Mouse (Mus musculus): ENCODE data around the gene Capn7.

Capn7 gene

DNA sequence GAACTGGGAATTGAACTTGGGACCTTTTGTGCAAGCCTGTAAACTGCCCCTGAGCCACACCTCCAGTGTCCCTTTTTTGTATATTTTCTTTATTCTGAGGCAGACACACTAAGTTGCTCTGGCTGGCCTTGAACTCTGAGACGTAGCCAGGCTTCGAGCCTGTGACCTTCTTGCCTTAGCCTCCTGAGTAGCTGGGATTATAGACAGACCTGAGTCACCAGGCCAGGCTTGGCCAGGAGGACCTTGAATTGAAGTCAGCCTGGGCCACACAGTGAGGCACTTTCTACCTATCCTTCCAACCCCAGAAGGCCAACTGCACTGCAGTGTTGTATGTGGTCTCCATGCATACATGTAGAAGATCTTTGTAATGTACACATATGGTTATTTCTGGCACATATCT lies 60.0 kb downstream of the Capn7 start:
- no peak for DNase-seq (ENCODE audit: low spot score)

GRCm38 (mm10) chr14:31397353-31397752 lies 60.9 kb downstream of the Capn7 start:
- DNase-seq (ENCODE audit: low spot score): no peak

DNA sequence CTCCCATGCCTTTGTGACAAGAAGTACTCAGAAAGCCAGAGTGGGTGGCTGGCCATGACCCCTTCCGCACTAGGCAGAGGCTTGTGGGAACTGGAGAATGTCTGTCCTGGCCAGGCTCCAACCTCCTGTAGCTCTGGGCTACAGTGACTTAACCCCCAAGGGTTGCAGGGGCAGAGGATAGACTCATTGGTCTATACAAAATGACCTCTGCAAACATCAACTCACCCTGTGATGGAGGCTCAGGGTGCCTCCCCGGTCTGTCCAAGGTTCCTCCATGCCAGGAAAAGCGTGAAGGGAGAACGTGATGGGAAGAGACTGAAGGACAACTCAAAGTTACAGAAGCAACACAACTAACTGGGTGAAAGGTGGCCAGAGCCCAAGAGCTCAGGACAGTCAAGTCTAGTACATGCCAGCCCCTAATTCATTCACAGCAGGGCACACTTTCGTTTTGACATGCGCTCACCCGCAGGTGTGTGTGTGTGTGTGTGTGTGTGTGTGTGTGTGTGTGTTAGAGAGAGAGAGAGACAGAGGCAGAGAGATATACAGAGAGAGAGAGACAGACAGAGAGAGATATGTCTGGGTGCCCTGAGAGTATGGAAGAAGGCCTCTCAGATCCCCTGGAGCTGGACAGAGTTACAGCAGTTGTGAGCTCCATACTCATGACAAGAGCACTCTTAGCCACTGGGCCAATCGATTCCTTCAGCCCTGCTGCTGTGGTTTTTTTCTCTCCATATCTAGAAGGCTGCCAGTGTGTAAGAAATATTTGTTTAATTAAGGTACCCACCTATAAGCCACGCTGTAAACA lies 61.6 kb downstream of the Capn7 start:
- DNase-seq (ENCODE audit: low spot score): no peak

DNA sequence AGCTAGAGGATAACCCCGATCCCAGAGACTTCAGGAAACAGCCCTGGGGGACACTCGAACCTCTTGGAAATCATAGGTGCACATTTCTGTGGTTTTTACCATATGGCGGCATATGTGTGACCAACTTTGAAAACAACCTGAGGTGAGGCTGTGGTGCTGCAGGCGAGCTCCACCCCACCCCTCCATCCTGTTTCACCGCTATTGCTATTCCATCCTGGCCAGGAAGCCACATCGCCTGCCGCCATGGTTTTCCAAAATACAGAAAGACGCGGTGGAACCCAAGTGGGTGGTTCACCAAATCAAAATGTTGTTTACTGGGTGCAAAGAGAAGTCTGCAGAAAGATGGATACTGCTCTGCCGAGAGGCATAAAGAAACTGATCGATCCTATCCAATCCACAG lies 62.4 kb downstream of the Capn7 start:
- no peak for DNase-seq (ENCODE audit: low spot score)

DNA sequence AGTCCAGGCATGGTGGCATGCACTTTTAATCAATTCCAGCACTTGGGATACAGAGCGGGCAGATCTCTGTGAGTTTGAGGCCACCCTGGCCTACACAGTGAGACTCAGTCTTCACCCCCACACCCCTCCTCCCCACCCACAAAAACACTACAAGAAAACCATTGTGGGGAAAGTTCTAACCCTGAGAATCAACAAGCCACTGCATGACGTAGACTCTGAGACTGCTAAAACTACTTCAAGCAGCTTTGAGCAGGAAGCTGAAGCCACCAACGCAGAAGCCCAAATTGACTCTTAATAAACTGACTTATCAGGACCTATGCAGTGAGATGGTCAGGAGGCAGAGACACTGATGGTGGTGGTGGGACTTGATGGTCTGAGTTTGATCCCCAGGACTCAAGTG lies 62.8 kb downstream of the Capn7 start:
- DNase-seq (ENCODE audit: low spot score): no peak

GRCm38 (mm10) chr14:31400246-31400645 lies 63.8 kb downstream of the Capn7 start:
- no peak for DNase-seq (ENCODE audit: low spot score)

DNA sequence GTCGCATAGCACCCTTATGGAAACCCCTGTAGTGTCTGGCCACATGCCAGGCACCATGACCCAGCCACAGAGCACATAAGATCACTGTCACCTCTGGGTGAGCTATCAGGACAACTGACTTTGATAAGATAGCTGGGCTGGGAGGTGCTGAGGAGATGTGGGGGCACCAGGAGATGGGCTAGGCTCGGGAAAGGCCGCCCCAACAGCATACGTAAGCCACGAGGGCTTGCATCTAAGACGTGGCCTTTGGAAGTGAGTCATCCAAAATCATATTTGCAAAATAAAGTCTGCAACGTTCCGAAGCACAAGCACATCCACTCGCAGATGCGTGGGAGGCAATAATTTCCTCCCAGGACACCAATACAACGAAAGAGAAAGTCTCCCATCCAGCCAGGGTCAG lies 64.5 kb downstream of the Capn7 start:
- DNase-seq (ENCODE audit: low spot score): no peak

GRCm38 (mm10) chr14:31401918-31402427 lies 65.5 kb downstream of the Capn7 start:
- DNase-seq (ENCODE audit: low spot score): no peak

DNA sequence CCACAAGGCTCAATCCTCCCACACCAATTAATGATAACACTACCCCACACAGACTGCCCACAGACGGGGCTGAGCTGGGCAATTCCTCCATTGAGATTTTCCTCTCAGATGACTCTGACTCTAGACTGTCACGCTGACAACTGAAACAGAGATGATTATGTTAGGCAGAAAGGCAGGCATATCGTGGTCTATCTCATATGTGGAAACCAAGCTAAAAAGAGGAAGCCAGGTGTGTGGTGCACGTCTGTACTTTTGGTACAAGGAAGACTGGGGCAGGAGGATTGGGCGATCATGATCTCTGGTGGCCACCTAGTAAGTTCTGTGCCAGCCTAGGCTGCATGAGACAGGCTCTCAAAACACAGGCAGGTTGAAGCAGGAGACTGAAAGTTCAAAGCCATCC lies 66.3 kb downstream of the Capn7 start:
- DNase-seq (ENCODE audit: low spot score): no peak

DNA sequence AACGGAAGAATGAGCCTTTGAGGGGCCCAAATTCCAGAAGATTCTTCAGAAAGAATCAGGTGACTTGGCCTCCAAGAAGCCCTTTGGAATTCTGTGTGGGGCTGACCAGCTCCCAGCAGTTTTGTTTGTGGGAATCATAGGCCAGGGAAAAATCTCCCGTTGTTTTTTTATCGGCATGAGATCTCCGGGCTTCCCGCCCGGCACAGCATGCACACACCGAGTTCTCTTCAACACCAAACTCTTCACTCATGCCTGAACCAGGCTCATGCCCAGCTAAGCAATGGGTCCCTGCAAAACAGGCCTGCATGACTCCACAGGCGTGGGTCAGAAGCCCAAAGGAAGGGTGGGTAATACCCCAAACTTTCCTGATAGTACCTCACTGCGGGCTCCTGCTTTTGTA lies 67.1 kb downstream of the Capn7 start:
- no peak for DNase-seq (ENCODE audit: low spot score)

GRCm38 (mm10) chr14:31403995-31404394 lies 67.6 kb downstream of the Capn7 start:
- no peak for DNase-seq (ENCODE audit: low spot score)

- no peak for DNase-seq (ENCODE audit: low spot score)
Observed at GRCm38 (mm10) chr14:31404663-31405062, 68.2 kb downstream of the Capn7 start.

GRCm38 (mm10) chr14:31405652-31406051 lies 69.2 kb downstream of the Capn7 start:
- no peak for DNase-seq (ENCODE audit: low spot score)

GRCm38 (mm10) chr14:31406154-31406810 lies 69.8 kb downstream of the Capn7 start:
- no peak for DNase-seq (ENCODE audit: low spot score)

DNA sequence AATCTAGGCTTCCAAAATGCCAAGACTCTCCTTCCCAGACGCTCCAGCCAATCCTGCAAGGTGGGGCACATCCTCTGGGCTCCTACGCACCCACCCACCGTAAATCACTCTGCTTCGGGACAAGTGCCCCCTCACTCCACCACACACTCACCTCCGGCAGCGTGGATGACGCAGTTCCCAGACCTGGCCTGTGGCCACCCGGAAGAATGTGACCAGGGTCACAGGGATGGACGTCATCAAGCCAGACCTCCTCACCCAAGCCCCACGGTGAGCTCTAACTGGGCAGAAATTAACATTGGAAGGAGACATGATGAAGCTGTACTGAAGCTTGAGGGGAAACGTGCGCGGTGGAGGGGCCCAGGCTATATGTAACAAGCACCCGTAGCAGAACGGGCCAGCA lies 70.8 kb downstream of the Capn7 start:
- no peak for DNase-seq (ENCODE audit: low spot score)

GRCm38 (mm10) chr14:31407911-31408604 lies 71.6 kb downstream of the Capn7 start:
- DNase-seq (ENCODE audit: low spot score): no peak

DNA sequence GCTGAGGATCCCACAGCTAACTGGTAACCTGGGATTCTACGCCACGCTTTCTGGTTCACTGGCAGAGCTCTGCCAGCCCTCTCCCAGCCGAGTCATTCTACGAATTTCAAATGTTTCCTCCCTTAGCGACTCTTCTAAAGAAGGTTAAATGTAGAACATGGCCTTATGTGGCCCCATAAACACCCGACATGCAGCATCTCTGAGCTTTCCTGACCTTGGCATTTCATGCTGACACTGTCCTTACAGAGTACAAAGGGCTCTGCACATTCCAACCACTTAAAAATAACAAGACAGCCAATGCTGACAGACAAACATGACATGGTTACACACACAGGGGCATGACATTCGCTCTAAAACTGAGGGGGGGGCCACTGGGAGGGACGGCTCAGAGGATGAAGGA lies 72.2 kb downstream of the Capn7 start:
- no peak for DNase-seq (ENCODE audit: low spot score)

DNA sequence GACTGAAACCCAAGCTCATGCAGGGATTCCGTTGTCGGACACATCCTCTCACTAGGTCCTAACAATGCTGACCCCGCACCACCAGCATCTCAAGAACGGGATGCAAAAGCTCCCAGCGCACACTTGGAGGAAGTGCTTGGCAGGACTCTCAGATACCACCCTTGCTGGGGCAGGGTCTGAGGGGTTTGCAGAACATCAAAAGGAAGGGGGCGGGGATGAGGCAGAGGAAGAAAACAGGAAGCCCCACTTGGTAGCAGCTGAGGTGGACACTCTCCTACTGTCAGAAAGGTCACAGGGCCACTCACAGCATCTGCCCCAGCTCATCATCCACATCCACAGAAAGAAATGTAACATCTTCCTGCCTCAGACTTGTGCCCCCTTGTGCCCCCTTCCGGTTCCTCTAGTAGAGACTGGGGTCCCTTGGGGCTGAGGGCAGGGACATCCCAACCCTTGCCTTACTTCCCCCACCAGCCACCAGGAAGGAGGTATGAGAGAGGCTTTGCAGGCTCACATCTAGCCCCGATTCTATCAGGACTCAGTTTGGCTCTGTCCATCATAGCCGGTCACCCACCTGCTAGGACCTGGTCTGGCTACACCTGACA lies 73.8 kb downstream of the Capn7 start:
- no peak for DNase-seq (ENCODE audit: low spot score)

GRCm38 (mm10) chr14:31410737-31411136 lies 74.3 kb downstream of the Capn7 start:
- DNase-seq (ENCODE audit: low spot score): no peak

GRCm38 (mm10) chr14:31412651-31413056 lies 76.2 kb downstream of the Capn7 start:
- DNase-seq (ENCODE audit: low spot score): no peak

GRCm38 (mm10) chr14:31413475-31414086 lies 77.1 kb downstream of the Capn7 start:
- DNase-seq (ENCODE audit: low spot score): no peak

All from MN1 (cell line).